Mouse (Mus musculus) hematopoietic stem cell, adult 5-6 weeks (primary cell): ENCODE results near the gene 1700020N01Rik. TPM values are rescaled to one million over a fixed set of nuclear protein-coding genes. Genes with fewer than 3 reads are reported as not detected.
A peak's percentile ranks its signal among the peaks of the same experiment; 100 is the strongest.

ENCODE experiments used
- ATAC-seq, 2 experiments: fragments of 125-278 bp in 1 of 2; replicated peaks in 1 of 2; 2 replicates each; pipeline ENCODE4 v1.8.0; 2016 to 2017; ENCODE audit warnings: inconsistent platforms in 2 of 2, mild to moderate bottlenecking in 2 of 2, moderate number of reproducible peaks in 2 of 2, low read depth in 1 of 2, moderate TSS enrichment in 1 of 2; ENCODE audit not compliant: low FRiP score in 2 of 2, poor library complexity in 2 of 2, severe bottlenecking in 2 of 2, insufficient read depth in 1 of 2, low TSS enrichment in 1 of 2
- total RNA-seq: library from RNA; stranded (forward); fragments of 172-1452, 232-1000 nt; gene quantifications from 2 replicates; pipeline ENCODE4 v1.2.3, GENCODE M21; 2017

1700020N01Rik gene
- total RNA-seq, 1 experiment from 2014 or later = not detected

DNA sequence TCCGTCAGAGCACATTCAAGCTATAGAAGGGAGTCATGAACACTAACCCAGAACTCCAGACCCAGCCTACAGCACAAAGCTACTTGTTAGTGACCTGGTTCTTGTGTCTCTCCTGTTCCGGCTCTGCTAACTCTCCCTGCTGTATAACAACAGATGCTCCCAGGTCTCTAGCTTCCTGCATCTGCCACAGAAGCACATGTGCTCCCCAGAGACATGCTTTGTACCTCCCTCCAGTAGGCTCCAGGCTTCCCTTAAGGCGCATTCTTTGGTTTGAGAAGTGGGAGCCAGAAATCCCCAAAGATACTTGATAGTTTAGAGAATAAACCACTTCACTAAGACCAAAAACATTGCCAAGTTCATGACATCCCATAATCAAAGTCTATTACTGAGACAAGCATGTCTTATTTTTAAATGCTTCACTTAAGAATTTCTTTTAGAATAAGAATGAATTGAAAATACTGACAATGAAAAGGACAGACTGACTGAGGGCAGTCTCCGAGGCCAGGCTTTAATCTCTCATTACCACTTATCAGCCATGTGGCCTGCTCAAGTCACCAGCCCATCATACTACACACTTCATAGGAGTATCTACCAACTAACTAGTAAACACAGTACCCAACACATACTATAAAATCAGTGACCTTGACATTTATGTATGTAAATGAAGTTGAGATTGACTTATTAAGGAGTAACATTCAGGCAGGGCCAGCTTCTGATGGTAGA, 43.2 kb downstream of the 1700020N01Rik start:
- ATAC-seq = no peak

DNA sequence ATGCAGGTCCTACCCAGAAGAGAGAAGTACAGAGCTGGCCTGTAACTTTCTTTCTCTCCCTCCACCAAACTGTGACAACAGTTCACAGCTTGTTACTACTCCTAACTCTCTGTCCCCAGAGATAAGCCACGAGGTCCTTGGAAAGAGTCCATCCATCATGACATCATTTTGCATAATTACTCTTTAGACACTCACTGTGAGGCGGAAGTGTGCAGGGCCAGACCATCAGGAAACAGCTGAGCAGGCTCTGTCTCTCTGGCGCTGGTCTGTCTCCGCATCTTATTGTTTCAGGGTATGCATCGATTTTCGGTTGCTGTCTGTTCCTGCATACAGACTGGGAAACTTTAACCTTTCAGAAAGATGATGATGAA, 43.8 kb downstream of the 1700020N01Rik start:
- ATAC-seq = no peak; a peak in 1 of 4 replicates

DNA sequence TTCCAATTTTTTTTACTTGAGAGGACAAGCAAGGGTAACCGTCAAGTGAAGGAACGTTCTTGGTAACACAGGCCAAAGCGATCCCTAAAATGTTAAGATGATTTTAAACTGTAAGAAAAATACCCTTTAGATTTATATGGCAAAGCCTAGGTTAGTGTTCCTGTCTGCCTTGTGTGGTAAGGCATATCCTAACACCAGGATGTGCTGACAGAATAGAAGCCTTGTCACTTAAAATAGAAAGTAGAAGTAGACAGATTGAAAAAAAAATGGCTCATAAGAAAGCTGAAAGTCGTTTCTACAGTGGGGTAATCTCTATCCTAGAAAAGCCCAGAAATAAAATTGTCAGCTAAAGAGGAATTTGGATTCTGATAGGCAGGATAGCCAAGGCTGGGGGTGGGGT, 58.4 kb downstream of the 1700020N01Rik start:
- no peak for ATAC-seq

DNA sequence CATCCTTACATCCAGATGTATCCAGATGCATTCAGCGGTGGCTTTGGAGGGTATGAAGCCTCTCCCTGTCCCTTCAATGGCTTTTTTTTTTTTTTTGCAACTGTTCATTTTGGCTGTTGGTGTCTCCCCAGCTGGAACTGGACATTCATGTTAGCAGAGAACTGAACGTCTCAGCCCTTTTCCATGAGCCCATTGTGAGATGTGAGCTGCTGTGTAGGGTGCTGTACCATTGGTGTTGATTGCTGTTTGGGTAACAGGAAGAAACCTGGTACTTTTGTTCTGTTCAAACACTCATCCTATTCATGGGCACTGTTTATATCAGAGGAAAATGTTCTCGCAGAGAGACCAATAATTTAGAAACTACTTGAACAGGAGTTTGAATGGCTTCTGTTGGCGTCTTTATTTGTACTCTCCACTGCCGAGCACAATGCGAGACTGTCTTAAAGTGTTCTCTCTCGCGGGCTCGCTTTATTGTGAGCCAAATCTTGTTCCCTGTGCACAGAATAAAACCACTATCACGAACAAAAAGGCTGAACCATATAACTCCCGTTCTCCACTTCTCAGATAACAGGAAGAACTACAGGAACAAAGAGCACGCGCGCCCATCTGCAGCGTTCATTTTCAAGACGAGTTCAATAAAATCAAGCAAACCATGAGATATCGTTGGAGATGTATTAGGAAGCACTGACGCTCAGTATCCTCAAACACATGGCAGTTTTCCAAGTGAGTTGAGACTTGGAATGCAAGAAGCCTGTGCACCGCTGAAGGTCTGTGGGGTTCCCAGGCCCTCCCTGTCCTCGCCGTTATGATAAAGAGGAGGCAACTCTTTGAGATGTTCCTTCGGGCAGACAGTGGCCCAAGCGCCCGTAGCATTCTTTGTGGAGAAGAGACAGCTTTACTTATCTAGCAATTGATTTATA, 59.7 kb downstream of the 1700020N01Rik start:
- no peak for ATAC-seq

DNA sequence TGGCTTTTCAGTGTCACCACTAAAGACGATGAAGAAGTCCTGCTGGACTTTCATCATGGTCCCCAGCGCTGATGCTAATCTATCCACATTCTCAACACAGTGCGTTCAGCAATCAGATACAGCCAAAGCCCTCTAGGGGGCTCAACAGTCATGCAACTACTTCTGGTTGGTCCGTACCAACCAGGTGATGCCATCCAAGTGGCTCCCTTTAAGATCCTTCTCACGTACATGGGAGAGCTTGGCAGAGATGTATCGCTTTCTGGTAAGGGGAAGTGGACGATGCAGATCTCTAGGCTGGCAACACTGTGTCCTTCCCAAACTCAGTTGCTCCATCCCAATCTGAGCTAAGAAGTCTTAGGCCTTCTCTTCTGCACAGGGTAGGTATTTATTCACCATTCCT, 60.5 kb downstream of the 1700020N01Rik start:
- no peak for ATAC-seq

DNA sequence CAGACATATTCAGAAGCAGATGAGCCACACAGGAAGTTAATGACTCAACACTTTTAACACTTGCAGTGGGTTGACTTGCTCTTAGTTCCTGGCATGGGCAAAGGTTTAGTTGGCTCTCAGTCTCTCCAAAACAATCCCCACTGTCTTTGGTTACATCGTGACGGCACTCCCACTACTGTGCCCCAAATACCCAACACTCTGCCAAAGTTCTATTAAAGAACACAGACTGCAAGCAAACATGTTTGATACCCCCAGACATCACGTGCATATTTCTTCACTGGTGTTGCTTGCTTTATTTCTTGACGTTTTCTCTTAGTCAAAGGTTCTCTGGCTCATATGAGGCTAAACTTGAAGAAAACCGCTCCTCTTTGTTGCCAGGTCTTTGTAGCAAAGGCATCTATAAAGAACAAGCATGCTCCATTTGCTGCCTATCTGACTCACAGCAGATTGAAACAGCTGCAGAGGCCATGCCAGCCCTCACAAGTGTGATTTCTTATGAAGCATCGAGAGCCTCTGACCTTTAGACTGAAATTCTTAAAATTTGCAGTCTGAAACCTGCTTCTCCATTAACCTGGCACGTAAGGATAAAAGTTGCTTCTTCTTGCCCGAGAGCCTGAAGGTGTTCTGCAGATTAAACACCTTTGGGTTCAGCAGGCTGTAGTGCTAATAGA, 66.8 kb downstream of the 1700020N01Rik start:
- ATAC-seq = no peak

DNA sequence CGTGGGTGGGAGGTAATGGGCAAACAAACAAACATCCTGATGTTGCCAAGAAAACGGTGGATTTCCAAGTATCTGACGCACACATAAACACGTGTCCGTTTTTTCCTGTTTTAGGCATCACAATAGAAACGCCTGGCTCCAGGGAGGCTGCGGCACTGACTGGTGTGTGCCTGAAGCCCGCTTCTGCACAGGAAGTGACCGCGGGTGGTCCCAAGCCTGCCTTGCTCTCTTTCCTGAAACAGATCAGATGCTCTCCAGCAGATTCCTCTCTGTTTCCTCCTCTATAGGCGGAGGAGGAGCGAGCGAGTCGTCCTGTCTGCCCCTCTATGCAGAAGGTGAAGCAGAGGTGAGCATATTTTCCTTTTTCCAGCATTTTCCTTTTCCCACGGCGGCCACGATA, 76.0 kb downstream of the 1700020N01Rik start:
- peak; percentile 21 to 22; a peak in 1 of 4 replicates for ATAC-seq

DNA sequence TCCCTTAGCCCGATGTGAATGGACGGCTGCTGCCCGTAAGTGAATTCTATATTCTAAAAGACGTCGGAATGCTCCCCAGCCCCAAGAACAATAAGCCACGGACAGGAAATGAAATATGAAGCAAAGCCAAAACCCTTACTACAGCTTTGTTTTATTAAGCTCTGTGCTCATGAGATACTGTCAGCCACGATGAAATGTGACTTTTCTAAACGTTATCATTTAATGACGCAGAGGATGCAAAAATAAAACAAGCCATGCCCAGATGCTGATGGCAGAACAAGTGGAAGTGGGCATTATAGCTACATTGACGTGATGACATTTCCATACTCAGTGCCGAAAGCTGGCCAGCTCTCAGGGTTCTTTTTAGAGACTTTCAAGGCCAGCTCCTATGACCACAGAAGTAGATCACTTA, 76.8 kb downstream of the 1700020N01Rik start:
- peak in 1 of 2 experiments; percentile 36; a peak in 2 of 4 replicates for ATAC-seq

DNA sequence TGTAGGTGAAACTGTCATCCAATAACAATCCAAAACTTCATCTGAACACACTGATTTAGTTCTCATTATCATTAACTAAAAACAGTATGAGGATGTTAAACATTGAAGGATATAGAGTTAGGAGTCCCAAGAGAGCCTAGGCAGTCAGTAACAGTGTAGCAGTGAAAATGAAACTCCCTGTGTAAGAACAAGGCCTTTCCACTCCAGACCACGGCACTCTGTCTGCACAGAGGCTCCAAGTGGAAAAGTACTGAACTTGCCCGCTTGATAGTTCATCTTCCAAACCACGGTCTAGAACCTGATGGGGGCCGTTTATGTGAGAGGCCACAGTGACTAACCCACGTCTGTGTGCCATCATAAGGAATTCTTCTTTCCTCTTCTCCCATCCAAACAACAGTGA, 77.2 kb downstream of the 1700020N01Rik start:
- no peak for ATAC-seq

Other genes with a start within 250 kb of the 1700020N01Rik start
- gene Aldh8a1, start 215.9 kb upstream of the 1700020N01Rik start, total RNA-seq = not detected in 2 replicates